Mouse (Mus musculus) adrenal gland, postnatal 14 days (tissue): ENCODE data around the gene Kdm3a. TPM values are rescaled to one million over a fixed set of nuclear protein-coding genes. Genes with fewer than 3 reads are reported as not detected.
A peak's percentile ranks its signal among the peaks of the same experiment; 100 is the strongest.

Experiments
- DNase-seq: peaks from one replicate; pipeline ENCODE4 v3.0.0; 2021; ENCODE audit warnings: mixed read lengths
- total RNA-seq: library from RNA; stranded (reverse); gene quantifications from 2 replicates; pipeline ENCODE4 v1.2.3, GENCODE M21; 2021

Kdm3a gene
- total RNA-seq, 1 experiment from 2014 or later: 35.1 TPM

DNA sequence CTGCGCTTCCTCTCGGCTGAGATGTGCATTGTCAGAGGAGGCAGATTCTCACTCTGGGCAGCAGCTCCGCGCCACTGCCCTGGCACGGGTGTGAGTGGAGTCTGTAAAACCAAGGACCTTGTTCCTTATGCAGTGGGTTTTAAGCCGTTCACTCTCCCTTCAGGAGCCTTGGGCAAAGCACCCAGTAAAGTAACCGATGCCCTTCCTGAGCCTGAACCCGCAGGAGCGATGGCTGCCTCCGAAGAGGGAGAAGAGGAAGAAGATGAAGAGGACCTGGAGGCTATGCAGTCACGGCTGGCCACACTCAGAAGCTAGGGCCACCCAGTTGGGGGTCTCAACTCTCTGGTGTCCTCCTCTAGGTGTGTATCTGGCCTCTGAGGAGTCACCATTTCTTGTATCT is 53.3 kb downstream of the Kdm3a start:
- DNase-seq: no peak

DNA sequence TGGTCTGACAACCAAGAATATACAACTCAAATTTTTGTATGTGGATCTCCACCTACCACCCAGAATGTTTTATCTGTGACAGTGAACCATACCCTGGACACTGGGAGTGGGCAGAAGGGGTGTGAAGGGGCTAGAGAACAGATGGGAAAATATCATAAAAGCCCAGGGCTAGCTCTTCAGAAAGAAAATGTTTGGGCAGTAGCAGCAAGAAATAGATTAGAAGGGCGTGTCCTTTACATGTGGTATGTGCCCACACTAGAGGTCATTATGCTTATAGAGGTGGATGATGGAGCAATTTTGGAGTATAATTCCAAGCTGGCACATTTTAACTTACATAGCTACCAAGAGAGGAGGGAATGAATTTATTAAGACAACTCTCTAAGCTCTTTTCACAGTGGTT is 57.4 kb downstream of the Kdm3a start:
- DNase-seq: no peak

DNA sequence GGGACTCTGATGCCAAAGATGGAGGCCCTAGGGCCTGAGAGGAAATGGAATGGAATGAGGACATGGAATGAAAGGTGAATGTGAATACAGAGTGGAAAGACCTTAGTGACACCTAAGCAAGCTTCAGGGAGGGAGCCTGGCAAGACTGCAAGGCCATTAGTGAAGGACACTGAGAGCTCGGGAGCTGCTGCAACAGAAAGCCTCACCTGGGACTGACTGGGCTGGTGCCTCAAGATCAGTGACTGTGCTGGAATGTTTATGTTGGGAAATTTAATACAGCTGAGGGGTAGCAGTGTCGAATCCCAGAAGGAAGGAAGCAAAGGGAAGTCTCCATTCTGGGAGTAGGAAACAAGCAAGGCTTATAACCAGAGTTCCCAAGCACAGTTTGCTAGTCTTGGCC is 63.8 kb downstream of the Kdm3a start:
- DNase-seq: peak; percentile 24

GRCm38 (mm10) chr6:71568616-71569015 is 64.2 kb downstream of the Kdm3a start:
- DNase-seq: no peak

- no peak for DNase-seq
These were observed 76.0 kb downstream of the Kdm3a start for GRCm38 (mm10) chr6:71556826-71557225.

- peak; percentile 75 for DNase-seq
These were observed 77.3 kb downstream of the Kdm3a start for GRCm38 (mm10) chr6:71555507-71555951.

GRCm38 (mm10) chr6:71543686-71544499 is 88.9 kb downstream of the Kdm3a start, which contains the start of gene Chmp3:
Gene Chmp3 (plus strand): TSS chr6:71543797.
- DNase-seq: peak; percentile 98

Other genes starting within 250 kb of the Kdm3a start
- 72.6 and 78.7 TPM in 2 replicates for gene Rmnd5a, start 192.4 kb downstream of the Kdm3a start, total RNA-seq
- gene Rnf103, start 139.1 kb downstream of the Kdm3a start, total RNA-seq: 28.5 and 30.6 TPM in 2 replicates
- 99.8 and 107 TPM in 2 replicates for gene Chmp3, start 89.2 kb downstream of the Kdm3a start, total RNA-seq
- 8.2 and 11.0 TPM in 2 replicates for gene Reep1, start 74.6 kb upstream of the Kdm3a start, total RNA-seq
- 50.1 and 54.5 TPM in 2 replicates for gene Mrpl35, start 194.0 kb upstream of the Kdm3a start, total RNA-seq
- 387 and 402 TPM in 2 replicates for gene Immt, start 198.3 kb upstream of the Kdm3a start, total RNA-seq